Comparison of ENCODE assay signal across 9 mouse cellular contexts in the genomic region with DNA sequence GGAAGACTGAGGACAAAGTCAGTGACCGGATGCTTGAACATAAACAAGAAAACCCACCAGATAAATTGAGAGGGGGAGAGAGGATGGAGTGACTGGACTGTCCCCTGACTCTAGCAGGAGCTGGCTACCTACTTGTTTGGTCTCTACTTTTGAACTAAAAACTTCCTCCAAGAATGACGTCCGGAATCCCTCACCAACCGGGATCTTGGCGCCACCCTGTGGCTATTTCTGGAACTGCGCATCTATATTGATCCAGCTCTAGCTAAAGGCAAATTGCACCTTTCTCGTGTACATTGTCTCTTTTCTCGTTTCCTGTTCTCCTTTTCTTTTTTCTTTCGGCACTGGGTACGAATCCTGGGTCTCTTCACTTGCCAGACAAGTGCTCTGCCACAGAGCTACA. TPM values are rescaled to one million over a fixed set of nuclear protein-coding genes. Genes with fewer than 3 reads are reported as not detected.
DNase-seq lines count a peak whose midpoint lies in the region; TF ChIP-seq lines count a peak whose summit lies in the region.
"Had no signal": no experiment of that assay in that cellular context is flagged by ENCODE, and none has a peak within 500 bp of the region (broad histone marks: within the 10 kb centered on the region; RNA-seq: fewer than 3 reads in every experiment).

No protein-coding gene starts in this region.

- peak; percentile 92 to 94 for TF ChIP-seq CTCF in CH12.LX (conservative IDR thresholded peaks at IDR 0.05 in 1 of 2, IDR thresholded peaks at IDR 0.05 in 1 of 2; ENCODE audit: low read depth in 2 of 2, low read length in 2 of 2)
- peak; percentile 98 for TF ChIP-seq CTCF in layer of hippocampus, adult 2 months (conservative IDR thresholded peaks at IDR 0.05)

- no peak overlapping the region for H3K4me3 ChIP-seq in CH12.LX (replicated peaks in 1 of 3; ENCODE audit: low read depth in 2 of 3, low read length in 2 of 3, poor library complexity in 1 of 3)
- no peak overlapping the region for H3K4me3 ChIP-seq in layer of hippocampus, adult 2 months
- H3K4me3 ChIP-seq: limb, embryonic 15.5 days had no signal

- no peaks in the 10 kb centered on the region for H3K79me2 ChIP-seq in CH12.LX (replicated peaks; ENCODE audit: control insufficient read depth, extremely low read depth, insufficient read depth, poor library complexity, severe bottlenecking)

- H3K4me2 ChIP-seq in CH12.LX (ENCODE audit: insufficient read depth, low read depth, poor library complexity, severe bottlenecking), result peak overlapping the region; percentile 39; the same call in 1 of the 2 replicates
- H3K4me2 ChIP-seq: limb, embryonic 15.5 days had no signal

- TF ChIP-seq EP300 in CH12.LX (IDR thresholded peaks at IDR 0.05; ENCODE audit: low read length), result no peak

- intact Hi-C loops in gastrocnemius, postnatal 14 days (cut with DNase I; ENCODE audit: low total_unique reads), result loop anchor here (2.0 to 10.0 kb wide), 2 partner anchors 27 to 137 kb away; no protein-coding TSS in a partner anchor

- peaks cover 4% of the 10 kb centered on the region for H3K27me3 ChIP-seq in CH12.LX (replicated peaks)
- H3K27me3 ChIP-seq: limb, embryonic 15.5 days had no signal

- DNase-seq in CH12.LX (ENCODE audit: extremely low read depth) (peak; percentile 79), NIH3T3 (ENCODE audit: low read depth) (peak; percentile 87)
- peak; percentile 93 to 94 for DNase-seq in cerebellum, postnatal 14 days
- peak; percentile 76 for DNase-seq in gastrocnemius, postnatal 14 days
- peak; percentile 74 to 92 for DNase-seq in layer of hippocampus, adult 2 months (ENCODE audit: low spot score in 2 of 2)
- peak; percentile 89 for DNase-seq in lung, postnatal 10 days
- peak; percentile 51 for DNase-seq in skeletal muscle tissue, adult 2 months (ENCODE audit: low read depth, low spot score)
- DNase-seq in yolk sac, embryonic 10.5 days (ENCODE audit: low spot score), result peak; percentile 58

- dilution Hi-C loops in CH12.LX (cut with MboI; ENCODE audit: extremely low pct_ligation_motif_present, extremely low pct_unique_long_range_greater_than_20kb, low sequenced_read_pairs), result no loop called here

- peak; percentile 86 for TF ChIP-seq RAD21 in CH12.LX (IDR thresholded peaks at IDR 0.05; ENCODE audit: low read depth, low read length)

- H3K36me3 ChIP-seq in CH12.LX (replicated peaks in 1 of 2; ENCODE audit: control insufficient read depth in 1 of 2, insufficient read depth in 1 of 2, low read length in 1 of 2), result no peaks in the 10 kb centered on the region
- H3K36me3 ChIP-seq: limb, embryonic 15.5 days had no signal

- TF ChIP-seq POLR2A in CH12.LX (IDR thresholded peaks at IDR 0.05; ENCODE audit: low read depth, low read length), result no peak

- H3K9me3 ChIP-seq in CH12.LX (replicated peaks; ENCODE audit: low read length), result no peaks in the 10 kb centered on the region
- H3K9me3 ChIP-seq: limb, embryonic 15.5 days had no signal

- H3K27ac ChIP-seq in CH12.LX (ENCODE audit: insufficient read depth, low read depth), result no peak overlapping the region
- H3K27ac ChIP-seq in layer of hippocampus, adult 2 months, result no peak overlapping the region
- H3K27ac ChIP-seq: limb, embryonic 15.5 days had no signal

- in situ Hi-C loops in CH12.LX (cut with MboI; ENCODE audit: low pct_ligation_motif_present, low pct_unique_long_range_greater_than_20kb, low sequenced_read_pairs), result loop anchor here (5.0 kb wide), 2 partner anchors 39 to 104 kb away; no protein-coding TSS in a partner anchor

- peaks cover 8 to 36% of the 10 kb centered on the region in 2 experiments for H3K4me1 ChIP-seq in CH12.LX (ENCODE audit: control insufficient read depth in 1 of 2, insufficient read depth in 2 of 2)

- H3K9ac ChIP-seq in CH12.LX (ENCODE audit: insufficient read depth, low read depth), result no peak overlapping the region
- H3K9ac ChIP-seq: limb, embryonic 15.5 days had no signal

TF ChIP-seq in CH12.LX, 34 proteins besides CTCF, POLR2A, EP300 and RAD21:
- no peak for TF ChIP-seq USF2 (conservative IDR thresholded peaks at IDR 0.05; ENCODE audit: low read depth, low read length)
- TF ChIP-seq SMC3 (IDR thresholded peaks at IDR 0.05; ENCODE audit: low read depth, low read length), result peak; percentile 81
- peak; percentile 49 for TF ChIP-seq ZC3H11A (IDR thresholded peaks at IDR 0.05; ENCODE audit: low read depth, low read length)

RNA-seq across cellular contexts. Expression of gene Tent5b, which starts 28.4 kb away (rescaled TPM):
- 0.13 TPM in 1 of 2 replicates, not detected in the other for total RNA-seq in CH12.LX (2012; rRNA removed)
- not detected in 2 replicates for total RNA-seq in CH12.LX (2014; rRNA removed)
- polyA plus RNA-seq in CH12.LX (2012; ENCODE audit: insufficient read length, low read depth), result not detected in 2 replicates
- total RNA-seq in gastrocnemius, postnatal 14 days (2021), result 1 to 10 TPM in 1 of 2 experiments, under 1 TPM in 1; 0.21 to 1.0 TPM
- not detected for total RNA-seq in layer of hippocampus, adult 2 months (2021)

RNA-seq across cellular contexts. Expression of gene Trnp1, which starts 46.8 kb away (rescaled TPM):
- total RNA-seq in CH12.LX (2012; rRNA removed) (not detected in 2 replicates), CH12.LX (2014; rRNA removed) (not detected in 2 replicates)
- polyA plus RNA-seq in CH12.LX (2012; ENCODE audit: insufficient read length, low read depth), result not detected in 2 replicates
- 1 to 10 TPM; 1.1 to 1.7 TPM for total RNA-seq in gastrocnemius, postnatal 14 days (2021)
- total RNA-seq in layer of hippocampus, adult 2 months (2021), result 100 to 1,000 TPM; 154 to 165 TPM

Comparison
In these comparisons a context has a peak if more than half of its experiments do, and no peak if none do; other contexts are left out.
1. RNA of gene Trnp1, which starts 46.8 kb away (total RNA-seq): 154 to 165 TPM in layer of hippocampus, adult 2 months; 1.1 to 1.7 TPM in gastrocnemius, postnatal 14 days and not detected in CH12.LX; every median in the first group is over 10 times any median in the second.
2. Peak in every context shown above with its lines, with median percentiles within 50 percentile points of each other: DNase-seq.